Mouse (Mus musculus) cerebellum, adult 2 months (tissue): Measurements from ENCODE around the gene Nckap5. TPM values are rescaled to one million over a fixed set of nuclear protein-coding genes. Genes with fewer than 3 reads are reported as not detected.

Source experiments
- DNase-seq, 2 experiments: peaks; one replicate each; pipeline ENCODE4 v3.0.0; 2021
- H3K27ac ChIP-seq: fragments of 200-500 bp; 2 replicates; pipeline ENCODE4 v1.5.1; 2012; ENCODE audit warnings: low read length, control low read depth, inconsistent platforms; ENCODE audit not compliant: insufficient read depth
- H3K27me3 ChIP-seq: fragments of 200-500 bp; 2 replicates; pipeline ENCODE4 v1.6.1; 2012; ENCODE audit warnings: inconsistent platforms, mild to moderate bottlenecking, low read length, moderate library complexity; ENCODE audit not compliant: control insufficient read depth, insufficient read depth
- H3K4me1 ChIP-seq: fragments of 200-500 bp; 2 replicates; pipeline ENCODE4 v1.6.1; 2011; ENCODE audit warnings: low read length; ENCODE audit not compliant: control insufficient read depth, insufficient read depth
- H3K4me3 ChIP-seq: fragments of 200-500 bp; replicated peaks from 2 replicates; pipeline ENCODE3; 2011; ENCODE audit warnings: mild to moderate bottlenecking, low read depth, low read length, control low read depth; ENCODE audit not compliant: insufficient read depth
- CTCF ChIP-seq: fragments of 200-500 bp; IDR thresholded peaks from 2 replicates; pipeline ENCODE4 v1.5.1; 2011; ENCODE audit warnings: low read depth, mild to moderate bottlenecking, control low read depth, low read length, moderate library complexity, borderline replicate concordance; ENCODE audit not compliant: insufficient read depth
- POLR2A ChIP-seq: fragments of 200-500 bp; IDR thresholded peaks from 2 replicates; pipeline ENCODE4 v1.6.1; 2011; ENCODE audit warnings: low read length, control low read depth, borderline replicate concordance; ENCODE audit not compliant: insufficient read depth
- WGBS: fragments of 180-500 bp; shearing (Covaris S2); methylation state at CpG from one replicate; pipeline ENCODE4 v1.1.7; 2018; 5-methylcytosine and 5-hydroxymethylcytosine counted together
- polyA plus RNA-seq: library from polyadenylated mRNA; depleted of rRNA; stranded (reverse); fragments of >200 nt; gene quantifications from 2 replicates; pipeline ENCODE4 v1.2.3, GENCODE M21; 2012

Gene Nckap5
- polyA plus RNA-seq, 1 experiment: 2.1 TPM

GRCm38 (mm10) chr1:126517427-126517826 lies 313.2 kb downstream of the Nckap5 start:
- no peak for DNase-seq
- Histone ChIP-seq H3K4me1 (no peaks in the 10 kb centered on the region), H3K4me3 (no peak overlapping the region), H3K27me3 (no peaks in the 10 kb centered on the region), H3K27ac (no peak overlapping the region)
- 90% methylated on average over 1 of the region's 1 CpGs for WGBS
- TF ChIP-seq CTCF (no peak), POLR2A (no peak)

- WGBS: 71% methylated on average over 3 of the region's 3 CpGs
- Histone ChIP-seq H3K27ac (no peak overlapping the region), H3K4me1 (no peaks in the 10 kb centered on the region), H3K27me3 (no peaks in the 10 kb centered on the region), H3K4me3 (no peak overlapping the region)
- TF ChIP-seq POLR2A (no peak), CTCF (no peak)
- DNase-seq: no peak
These were observed 315.4 kb downstream of the Nckap5 start for GRCm38 (mm10) chr1:126515054-126515756.

DNA sequence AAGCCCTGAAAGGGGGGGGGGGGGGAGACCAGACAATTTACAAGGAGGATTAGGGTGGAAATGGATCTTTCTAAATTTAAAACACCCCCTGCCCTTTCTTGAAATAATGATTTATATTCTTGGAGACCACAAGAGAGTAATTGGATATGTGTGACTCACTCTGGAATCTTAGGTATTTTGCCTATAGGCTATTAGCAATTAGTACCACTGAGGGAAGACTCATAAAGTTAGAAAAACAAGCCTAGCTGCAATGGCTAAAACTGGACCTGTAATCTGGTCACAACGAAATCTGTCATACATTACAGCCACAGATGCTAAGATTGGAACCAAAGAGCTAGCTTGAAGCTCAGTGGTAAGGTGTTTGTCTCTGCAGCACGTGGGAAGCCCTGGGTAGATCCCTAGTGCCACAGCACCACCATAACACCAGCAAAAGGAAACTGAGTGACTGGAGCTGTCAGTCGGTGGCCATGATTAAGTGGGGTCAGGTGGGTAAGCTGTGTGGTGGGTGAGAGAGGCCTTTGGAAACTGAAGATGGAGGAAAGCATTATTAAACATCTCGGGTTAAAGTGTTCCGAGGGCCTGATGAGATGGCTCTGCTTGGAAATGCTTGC lies 318.7 kb downstream of the Nckap5 start:
- no peak overlapping the region for H3K27ac ChIP-seq
- DNase-seq: no peak
- WGBS: 88% methylated on average over 5 of the region's 5 CpGs
- no peaks in the 10 kb centered on the region for H3K27me3 ChIP-seq
- H3K4me1 ChIP-seq: no peaks in the 10 kb centered on the region
- TF ChIP-seq POLR2A (no peak), CTCF (no peak)
- no peak overlapping the region for H3K4me3 ChIP-seq

DNA sequence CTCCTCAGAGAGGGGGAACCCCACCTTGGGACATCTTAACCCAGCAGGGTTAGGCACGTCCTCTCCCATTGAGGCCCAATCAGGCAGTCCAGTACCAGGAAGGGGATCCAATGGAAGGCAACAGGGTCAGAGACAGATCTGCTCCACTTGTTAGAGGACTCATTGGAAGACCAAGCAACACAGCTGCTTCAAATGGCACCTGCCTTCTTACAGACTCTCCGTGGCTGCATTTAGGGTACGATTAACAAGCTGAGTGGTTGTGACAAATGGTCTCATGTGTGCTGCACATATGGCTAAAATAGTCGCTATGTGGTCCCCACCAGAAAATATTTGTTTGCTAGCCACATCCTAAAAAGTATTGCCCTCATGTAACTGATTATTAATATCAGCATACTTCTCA lies 325.9 kb downstream of the Nckap5 start:
- Histone ChIP-seq H3K27me3 (no peaks in the 10 kb centered on the region), H3K4me3 (no peak overlapping the region), H3K4me1 (no peaks in the 10 kb centered on the region), H3K27ac (no peak overlapping the region)
- no peak for TF ChIP-seq CTCF
- no peak for TF ChIP-seq POLR2A
- 65% methylated on average over 4 of the region's 4 CpGs for WGBS
- DNase-seq: no peak

- H3K27me3 ChIP-seq: no peaks in the 10 kb centered on the region
- no peak for DNase-seq
- no peak overlapping the region for H3K27ac ChIP-seq
- 33% methylated on average over 2 of the region's 2 CpGs for WGBS
- TF ChIP-seq POLR2A: no peak
- TF ChIP-seq CTCF: no peak
- no peaks in the 10 kb centered on the region for H3K4me1 ChIP-seq
- no peak overlapping the region for H3K4me3 ChIP-seq
These were observed 327.9 kb downstream of the Nckap5 start for GRCm38 (mm10) chr1:126502741-126503140.

DNA sequence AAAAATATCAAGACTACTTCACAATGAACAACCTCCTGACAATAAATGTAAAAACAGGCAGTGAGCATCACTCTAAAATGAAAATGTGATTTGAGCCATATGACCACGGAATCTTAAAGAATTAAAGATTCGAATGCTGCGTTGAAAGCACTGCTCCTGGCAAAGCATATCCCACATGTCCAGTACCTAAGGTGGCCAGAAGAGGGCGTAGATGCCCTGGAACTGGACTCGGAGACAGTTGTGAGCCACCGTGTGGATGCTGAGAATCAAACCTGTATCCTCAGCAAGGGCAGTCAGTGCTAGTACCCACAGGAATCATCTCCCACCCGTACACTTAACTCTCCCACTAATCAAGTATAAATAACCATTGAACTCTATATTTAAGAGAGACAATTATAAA lies 333.9 kb downstream of the Nckap5 start:
- 83% methylated on average over 7 of the region's 7 CpGs for WGBS
- Histone ChIP-seq H3K4me3 (no peak overlapping the region), H3K27me3 (no peaks in the 10 kb centered on the region), H3K27ac (no peak overlapping the region), H3K4me1 (no peaks in the 10 kb centered on the region; the same call in 1 of the 2 replicates)
- no peak for TF ChIP-seq CTCF
- no peak for TF ChIP-seq POLR2A
- DNase-seq: no peak

DNA sequence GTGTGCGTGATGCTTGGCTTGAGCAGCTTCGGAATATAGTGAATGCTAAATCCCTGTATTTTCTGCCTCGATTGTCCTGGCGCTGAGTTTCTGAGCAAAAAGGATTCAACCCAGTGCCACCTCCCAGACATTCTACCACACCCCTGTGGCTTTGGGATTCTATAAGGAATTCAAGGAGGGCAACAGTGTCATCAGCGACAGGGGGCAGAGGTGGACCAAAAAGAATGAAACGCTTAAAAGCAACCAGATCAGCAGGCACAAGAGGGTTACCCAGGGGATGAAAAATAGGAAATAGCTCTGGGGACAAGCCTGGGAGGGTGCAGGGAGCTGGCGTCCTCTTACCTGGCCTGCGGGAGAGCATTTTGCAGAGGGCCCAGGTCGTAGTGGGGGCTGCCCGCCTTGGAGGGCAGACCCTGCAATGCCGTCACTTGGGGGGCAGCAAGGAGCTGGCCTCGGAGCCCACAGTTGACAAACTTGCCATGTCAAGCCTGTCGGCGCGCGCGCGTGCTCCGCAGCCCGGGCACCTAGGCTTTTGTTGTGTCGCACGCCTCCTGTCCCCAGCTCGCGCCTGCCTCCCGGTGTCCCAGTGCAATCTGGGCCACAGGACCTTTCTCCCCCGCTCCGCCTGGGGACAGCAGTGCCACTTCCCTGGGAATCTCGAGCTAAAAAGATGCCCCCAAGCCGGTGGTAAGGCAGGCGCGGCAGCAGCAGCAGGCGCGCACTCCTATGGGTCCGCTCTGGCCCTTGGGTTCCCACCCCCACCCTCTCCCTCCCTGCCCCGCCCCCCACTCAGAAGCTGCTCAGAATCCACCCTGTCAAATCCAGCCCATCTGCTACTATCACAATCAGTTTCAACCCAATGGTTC lies 338.2 kb downstream of the Nckap5 start:
- Histone ChIP-seq H3K27ac (no peak overlapping the region), H3K4me3 (no peak overlapping the region), H3K4me1 (no peaks in the 10 kb centered on the region; the same call in none of the 2 replicates), H3K27me3 (no peaks in the 10 kb centered on the region)
- peak; percentile 5 to 17 for DNase-seq
- TF ChIP-seq CTCF: no peak
- no peak for TF ChIP-seq POLR2A
- 7% methylated on average over 35 of the region's 35 CpGs for WGBS
